Mouse (Mus musculus) Muller cell, postnatal 12 days (primary cell): Measurements from ENCODE around the gene Fam118a.
"Not testable (repeated sequence)": the region's sequence is repeated elsewhere in the genome, so short reads cannot be mapped to it uniquely, and the experiment has no call there.

Experiments used
- DNase-seq: peaks from one replicate; pipeline ENCODE4 v3.0.0-alpha.2; 2015; ENCODE audit errors: inconsistent ontology term

Fam118a gene

GRCm38 (mm10) chr15:85028648-85029047 is at the start of gene Fam118a:
Fam118a (plus strand) TSS chr15:85028948.
- DNase-seq: not testable (repeated sequence)

DNA sequence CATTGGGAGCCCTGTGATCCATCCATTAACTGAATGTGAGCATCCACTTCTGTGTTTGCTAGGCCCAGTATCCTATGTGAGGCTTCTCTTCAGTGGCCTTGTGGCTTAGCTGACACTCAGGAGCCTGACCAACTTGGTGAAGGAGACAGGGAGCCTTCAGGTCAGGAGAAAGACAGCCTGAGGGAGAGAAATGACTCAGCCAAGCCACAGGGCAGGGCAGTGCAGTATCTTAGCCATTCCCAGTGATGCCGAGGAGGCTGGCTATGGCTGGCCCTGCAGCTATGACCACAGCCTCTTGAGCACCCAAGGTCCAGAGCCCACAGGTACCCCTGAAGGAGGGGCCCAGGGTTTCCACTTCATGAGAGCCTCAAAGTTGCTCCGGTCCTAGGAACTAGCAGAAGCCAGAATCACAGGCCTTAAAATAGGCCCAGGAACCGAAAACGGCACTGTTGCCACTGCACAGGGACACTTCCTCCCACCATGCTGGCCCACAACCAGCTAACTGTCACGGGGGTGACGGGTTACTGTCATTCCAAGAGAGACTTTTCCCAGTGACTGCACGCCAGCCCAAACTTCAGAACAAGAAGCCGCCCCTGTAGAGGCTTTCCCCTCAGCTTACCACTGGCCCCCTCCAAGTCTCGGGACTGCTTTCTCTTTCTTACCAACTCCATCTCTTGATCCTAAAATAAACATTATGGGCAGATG is 47.0 kb upstream of the Fam118a start:
- DNase-seq: no peak

DNA sequence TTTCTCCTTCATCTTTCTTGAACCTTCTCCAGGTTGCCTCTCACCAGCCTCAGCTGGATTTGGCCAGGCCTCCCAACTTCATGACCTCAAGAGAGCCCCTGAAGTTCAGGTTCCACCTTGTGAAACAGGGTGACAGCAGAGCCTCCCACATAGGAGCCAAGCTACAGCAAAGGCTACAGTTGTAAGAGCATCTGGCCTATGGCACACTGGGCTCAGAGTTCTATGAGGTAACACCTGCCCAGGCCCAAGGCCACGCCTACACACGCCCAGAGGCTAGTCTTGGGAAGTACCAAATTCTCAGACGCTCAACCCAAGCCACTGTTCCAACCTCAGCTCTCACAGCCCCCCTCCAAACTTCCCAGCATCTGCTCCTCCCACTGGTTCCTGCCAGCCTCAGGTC is 45.9 kb upstream of the Fam118a start:
- no peak for DNase-seq

DNA sequence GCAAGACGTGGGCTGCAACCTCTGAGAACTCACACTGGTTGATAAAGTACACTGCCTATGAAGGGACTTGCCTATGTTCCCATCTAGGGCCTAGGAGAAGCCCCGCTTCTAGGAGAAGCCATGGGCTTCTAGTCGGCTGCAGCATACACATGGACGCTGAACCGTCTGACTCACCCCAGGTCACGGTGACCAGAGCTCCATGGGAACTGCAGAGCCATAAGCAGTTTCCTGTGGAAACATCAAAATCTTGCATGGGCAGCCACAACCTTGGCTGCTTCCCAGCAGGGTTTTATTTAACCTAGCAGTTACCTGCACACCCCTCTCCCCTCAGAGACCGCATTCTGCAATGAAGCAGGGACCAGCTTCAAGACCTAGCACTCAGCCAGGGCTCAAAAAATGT is 45.0 kb upstream of the Fam118a start:
- no peak for DNase-seq

DNA sequence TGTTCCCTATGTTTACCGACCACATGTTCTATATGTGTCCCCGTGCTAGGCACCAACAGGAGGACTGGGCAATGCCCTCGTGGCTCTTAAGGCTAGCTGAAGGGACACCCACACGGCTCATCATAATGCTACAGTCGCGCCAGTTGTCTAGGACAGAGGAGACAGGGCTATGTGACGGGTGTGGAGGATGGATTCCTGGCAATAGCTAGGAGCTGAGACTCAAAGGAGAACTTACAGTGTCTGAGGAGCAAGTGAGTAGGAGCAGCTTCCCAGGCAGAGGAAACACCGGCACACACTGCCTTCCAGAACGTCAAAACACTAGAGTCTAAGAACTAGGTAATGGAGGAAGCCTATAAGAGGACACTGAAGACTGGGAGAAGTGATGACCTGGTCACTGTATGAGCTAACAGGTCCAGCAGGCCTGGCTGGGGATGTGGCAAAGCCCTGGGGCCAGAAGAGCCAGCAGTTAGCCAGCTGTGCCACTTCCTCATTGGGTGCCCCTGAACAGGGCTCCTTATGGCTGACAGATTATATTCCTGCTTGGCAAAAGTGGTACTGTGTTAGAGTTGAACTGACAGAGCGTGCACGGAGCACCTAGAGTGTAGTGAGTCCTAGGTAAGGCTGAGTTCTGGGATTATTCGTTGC is 43.1 kb upstream of the Fam118a start:
- no peak for DNase-seq

- DNase-seq: no peak
Measured at GRCm38 (mm10) chr15:84986171-84987019, 42.4 kb upstream of the Fam118a start.

DNA sequence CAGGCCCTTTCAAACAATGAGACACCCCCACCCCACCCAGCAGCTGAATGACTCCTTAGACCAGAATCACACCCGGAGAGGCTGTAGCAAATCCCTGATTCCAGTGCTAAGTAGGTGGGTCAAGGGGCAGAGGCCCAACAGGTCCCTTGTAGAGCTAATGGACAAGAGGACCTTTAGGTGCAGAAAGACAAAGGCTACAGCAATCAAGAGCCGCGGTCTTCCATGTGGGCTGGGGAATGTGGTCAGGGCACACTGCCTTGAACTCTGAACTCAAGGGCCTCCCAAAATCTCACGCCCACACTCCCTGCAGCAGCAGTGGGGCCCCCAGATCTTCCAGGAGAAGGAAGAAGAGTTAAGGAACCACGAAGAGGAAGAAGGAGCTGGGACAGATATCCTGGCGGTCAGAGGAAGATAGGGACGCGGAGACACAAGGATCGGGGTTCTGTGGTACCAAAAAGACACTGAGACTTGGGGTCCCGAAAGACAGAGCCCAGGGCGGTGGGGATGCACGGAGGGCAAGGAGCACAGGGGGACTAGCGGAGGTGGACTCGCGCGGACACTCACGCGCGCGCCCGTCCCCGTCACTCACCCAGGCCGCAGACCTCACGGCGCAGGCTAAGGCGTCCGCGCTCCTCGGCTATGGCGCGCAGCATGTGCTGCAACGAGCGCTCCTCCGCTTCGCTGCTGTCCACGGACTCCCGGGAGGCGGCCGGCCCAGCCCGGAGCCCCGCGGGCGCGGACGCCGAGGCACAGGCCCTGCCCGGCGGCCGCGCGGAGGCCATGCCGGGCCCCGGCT is 41.5 kb upstream of the Fam118a start:
- peak; percentile 53 for DNase-seq

DNA sequence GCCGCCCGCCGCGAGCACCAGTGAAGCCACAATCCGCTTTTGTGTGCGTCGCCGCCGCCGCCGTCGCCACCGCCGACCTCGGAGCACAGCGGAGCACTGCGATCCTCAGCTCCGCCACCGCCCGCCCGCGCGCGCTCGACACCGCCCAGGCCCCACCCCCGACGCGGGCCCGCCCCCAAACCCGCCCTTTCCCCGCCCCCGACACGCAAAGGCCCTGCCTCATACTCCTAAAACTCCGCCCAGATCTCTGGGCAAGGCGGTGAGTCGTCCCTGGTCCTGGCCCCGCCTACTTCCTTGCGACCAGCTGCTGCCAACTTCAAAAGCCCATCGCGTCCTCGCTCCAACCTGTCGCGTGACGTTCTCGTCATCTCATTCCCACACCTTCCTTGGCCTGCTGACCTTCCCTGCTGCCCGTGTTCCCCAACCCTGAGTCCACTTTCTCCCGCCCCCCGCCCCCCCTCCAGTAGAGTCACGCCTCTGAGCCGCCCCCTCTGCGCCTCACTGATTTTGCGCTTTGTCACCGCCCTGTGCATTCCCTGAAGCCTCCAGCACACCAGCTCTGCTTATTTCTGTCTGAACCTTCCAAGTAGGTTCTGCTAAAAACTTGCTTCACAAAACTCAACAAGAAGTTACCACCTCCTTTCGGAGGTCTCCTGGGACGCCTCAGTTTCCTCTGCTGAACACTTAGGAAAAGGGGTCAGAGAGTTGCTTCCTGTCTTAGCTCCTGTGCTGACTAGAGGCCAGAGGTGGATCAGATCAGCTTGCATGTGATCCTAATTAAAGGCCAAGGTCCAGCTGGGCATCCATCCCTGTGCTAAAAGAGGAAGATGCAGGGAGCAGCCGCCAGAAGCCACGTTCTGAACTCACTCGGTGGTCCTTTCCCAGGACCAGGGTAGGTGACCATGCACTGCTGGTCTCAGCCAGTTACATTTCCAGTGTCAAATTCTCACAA is 40.6 kb upstream of the Fam118a start, which contains the start of gene 5031439G07Rik:
TSS of gene 5031439G07Rik (minus strand) at position 678 of the 952 bp plus-strand sequence.
- peak; percentile 95 for DNase-seq

- DNase-seq: no peak
Measured at GRCm38 (mm10) chr15:84989098-84989497, 39.6 kb upstream of the Fam118a start.

DNA sequence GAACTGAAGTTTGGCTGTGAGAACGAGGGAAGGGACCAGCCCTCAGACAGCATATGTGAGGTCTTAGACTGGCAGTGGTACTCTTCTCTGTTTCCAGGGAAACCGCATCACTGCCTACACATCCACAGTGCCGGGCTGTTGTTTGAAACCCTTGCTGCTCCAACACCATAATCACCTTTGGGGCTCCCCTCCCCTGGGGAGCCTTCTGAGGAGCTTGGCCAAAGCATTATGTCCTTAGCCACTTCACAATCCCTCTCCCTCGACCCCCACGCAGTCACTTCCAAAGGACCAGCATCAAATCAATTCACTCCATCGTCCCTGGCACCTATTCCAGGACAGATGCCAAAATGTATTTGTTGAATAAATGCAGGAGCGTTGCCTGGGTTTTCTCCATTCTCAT is 39.0 kb upstream of the Fam118a start:
- DNase-seq: no peak

- no peak for DNase-seq
Measured at GRCm38 (mm10) chr15:84994498-84994897, 34.2 kb upstream of the Fam118a start.

DNA sequence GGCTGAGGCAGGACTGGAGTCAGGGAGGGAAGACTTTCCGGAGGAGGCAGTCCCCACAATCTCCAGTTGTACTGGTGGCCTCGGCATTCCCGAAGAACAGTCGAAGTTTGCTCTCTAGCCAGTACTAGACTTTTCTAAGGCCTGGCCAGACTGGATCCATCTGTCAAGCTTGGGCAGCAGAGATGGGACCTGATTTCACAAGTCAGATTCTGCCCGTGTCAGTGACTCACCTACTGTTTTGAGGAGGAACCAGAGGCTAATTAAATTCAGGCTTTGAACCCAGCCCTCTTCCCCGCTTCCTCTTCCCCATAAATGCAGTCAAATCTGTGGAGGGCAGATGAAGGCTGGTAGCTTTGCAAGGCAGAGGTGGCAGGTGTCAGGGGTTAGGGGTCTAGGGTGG is 33.7 kb upstream of the Fam118a start:
- DNase-seq: no peak

GRCm38 (mm10) chr15:84995967-84996366 is 32.8 kb upstream of the Fam118a start:
- peak; percentile 56 for DNase-seq

- no peak for DNase-seq
Measured at GRCm38 (mm10) chr15:84997768-84998454, 30.8 kb upstream of the Fam118a start.

GRCm38 (mm10) chr15:84999911-85000310 is 28.8 kb upstream of the Fam118a start:
- no peak for DNase-seq

GRCm38 (mm10) chr15:85000984-85001982 is 27.5 kb upstream of the Fam118a start:
- peak; percentile 76 for DNase-seq

DNA sequence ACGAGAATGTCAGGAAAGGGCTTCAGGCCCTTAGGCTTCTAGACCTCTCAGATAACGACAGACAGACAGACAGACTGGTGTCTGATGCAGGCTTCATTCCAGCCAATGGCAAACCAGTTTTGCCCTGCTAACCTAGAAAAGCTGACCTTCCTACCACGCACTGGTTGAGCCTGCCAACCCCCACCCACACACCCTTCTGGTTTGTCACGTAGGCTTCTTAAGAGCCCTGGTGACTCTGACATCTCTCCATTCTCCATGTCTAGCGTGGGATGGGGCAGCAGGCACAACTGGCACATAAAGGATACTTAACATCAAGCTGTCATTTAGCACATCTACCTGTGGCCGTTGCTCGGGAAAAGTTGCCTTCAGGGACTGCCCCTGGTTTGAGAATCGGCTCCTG is 19.1 kb upstream of the Fam118a start:
- no peak for DNase-seq

DNA sequence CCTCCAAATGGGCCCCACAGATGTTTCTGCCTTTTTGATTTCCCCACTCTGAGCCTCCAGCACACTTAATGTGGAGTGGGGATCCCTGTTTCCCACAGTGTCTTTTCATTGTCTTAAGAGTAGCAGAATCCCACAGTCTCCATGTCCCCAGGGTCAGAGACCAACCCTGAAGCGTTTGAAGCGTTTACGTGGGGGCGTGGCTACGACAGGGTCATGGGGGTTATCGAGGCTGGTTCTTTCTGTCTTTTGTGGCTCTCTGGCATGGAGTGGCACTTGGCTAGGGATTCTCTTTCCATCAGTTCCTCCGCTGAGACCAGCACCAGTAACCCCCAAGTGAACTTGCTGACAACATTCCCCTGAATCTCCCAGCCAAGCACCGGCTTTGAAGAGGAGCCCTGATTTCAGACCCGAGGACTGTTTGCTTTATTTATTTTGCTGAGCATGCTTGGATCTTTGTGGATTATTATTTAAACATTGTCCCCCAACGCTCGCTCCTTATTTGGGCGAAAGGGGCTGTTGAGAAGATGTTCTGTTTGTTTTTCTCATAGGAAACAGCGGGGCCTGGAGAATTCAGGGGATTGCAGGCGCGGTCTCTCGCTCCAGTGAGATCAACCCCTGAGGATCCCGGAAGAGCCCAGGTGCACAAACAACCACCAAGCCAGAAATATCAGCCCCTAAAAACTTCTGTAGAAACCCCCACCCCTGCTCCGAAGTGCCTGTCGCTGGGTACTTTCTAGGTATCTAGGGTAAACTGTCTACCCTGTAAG is 16.7 kb upstream of the Fam118a start:
- DNase-seq: no peak
